ENCODE assay signal across 16 mouse cellular contexts in the genomic region with DNA sequence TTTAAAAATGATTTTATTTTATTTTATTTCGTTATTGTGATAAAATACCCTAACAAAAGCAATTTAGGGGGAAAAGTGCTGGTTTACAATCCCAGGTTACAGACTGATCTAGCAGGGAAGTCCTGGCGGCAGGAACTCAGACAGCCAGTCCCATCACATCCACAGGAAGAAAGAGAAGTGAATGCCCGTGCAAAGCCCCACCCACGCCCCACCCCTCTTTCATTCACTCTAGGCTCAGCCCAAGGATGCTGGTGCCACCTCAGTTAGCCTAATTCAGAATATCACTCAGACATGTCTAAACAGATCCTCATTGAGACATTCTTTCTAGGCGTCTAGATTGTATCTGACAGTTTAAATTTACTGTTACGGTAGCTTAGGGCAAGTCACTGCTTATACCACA.
"Had no signal": no experiment of that assay in that cellular context is flagged by ENCODE, and none has a peak within 500 bp of the region (broad histone marks: within the 10 kb centered on the region; RNA-seq: fewer than 3 reads in every experiment).

No protein-coding gene starts in this region.

- H3K9ac ChIP-seq: limb, embryonic 12.5 days; liver, embryonic 12.5 days; liver, embryonic 15.5 days; lung, embryonic 14.5 days had no signal

- H3K4me2 ChIP-seq: limb, embryonic 12.5 days; liver, embryonic 12.5 days; liver, embryonic 15.5 days; lung, embryonic 14.5 days; midbrain, embryonic 11.5 days had no signal

- H3K4me3 ChIP-seq: layer of hippocampus, adult 2 months; left cerebral cortex, adult 2 months; limb, embryonic 12.5 days; liver, embryonic 12.5 days; liver, embryonic 15.5 days; megakaryocyte, embryonic 14.5 days had no signal

- H3K27me3 ChIP-seq: limb, embryonic 12.5 days; liver, embryonic 12.5 days; liver, embryonic 15.5 days; megakaryocyte, embryonic 14.5 days had no signal

- H3K4me1 ChIP-seq: limb, embryonic 12.5 days; liver, embryonic 15.5 days had no signal

- H3K9me3 ChIP-seq: limb, embryonic 12.5 days; liver, embryonic 12.5 days; liver, embryonic 15.5 days; megakaryocyte, embryonic 14.5 days had no signal

- DNase-seq: kidney, postnatal 25 days; layer of hippocampus, adult 9-11 months; liver; lung, embryonic 14.5 days; lung, postnatal 36 days; midbrain, embryonic 14.5 days; thymus, adult 18-20 months; thymus, postnatal 36 days had no signal

- H3K27ac ChIP-seq: kidney, postnatal 0 days; layer of hippocampus, adult 2 months; left cerebral cortex, adult 2 months; limb, embryonic 12.5 days; liver, embryonic 12.5 days; liver, embryonic 15.5 days had no signal
